Mouse (Mus musculus) bone marrow, adult 2 months (tissue): ENCODE measurements around the gene Zfp949. TPM values are rescaled to one million over a fixed set of nuclear protein-coding genes. Genes with fewer than 3 reads are reported as not detected.
"Not testable (repeated sequence)": the region's sequence is repeated elsewhere in the genome, so short reads cannot be mapped to it uniquely, and the experiment has no call there.

Experiments
- H3K27ac ChIP-seq: fragments of 200-500 bp; 2 replicates; pipeline ENCODE4 v1.5.1; 2012; ENCODE audit warnings: low read depth, mild to moderate bottlenecking, control low read depth, inconsistent platforms, low read length; ENCODE audit not compliant: control insufficient read depth, poor library complexity, insufficient read depth
- H3K4me1 ChIP-seq: fragments of 200-500 bp; 2 replicates; pipeline ENCODE4 v1.6.1; 2011; ENCODE audit warnings: low read length; ENCODE audit not compliant: control insufficient read depth, insufficient read depth
- H3K4me3 ChIP-seq: fragments of 200-500 bp; replicated peaks from 2 replicates; pipeline ENCODE3; 2011; ENCODE audit warnings: mild to moderate bottlenecking, low read depth, low read length, control low read depth; ENCODE audit not compliant: control insufficient read depth
- CTCF ChIP-seq: fragments of 200-500 bp; IDR thresholded peaks from 2 replicates; pipeline ENCODE4 v1.5.1; 2011; ENCODE audit warnings: low read length, control low read depth; ENCODE audit not compliant: control insufficient read depth, insufficient read depth
- POLR2A ChIP-seq: fragments of 200-500 bp; IDR thresholded peaks from 2 replicates; pipeline ENCODE4 v1.6.1; 2011; ENCODE audit warnings: low read depth, mild to moderate bottlenecking, control low read depth, low read length, borderline replicate concordance; ENCODE audit not compliant: control insufficient read depth
- WGBS: fragments of 180-500 bp; shearing (Covaris S2); methylation state at CpG from one replicate; pipeline ENCODE4 v1.1.7; 2018; 5-methylcytosine and 5-hydroxymethylcytosine counted together
- polyA plus RNA-seq: library from polyadenylated mRNA; stranded (reverse); fragments of >200 nt; gene quantifications from 2 replicates; pipeline ENCODE4 v1.2.4, GENCODE M21; 2011; ENCODE audit warnings: low replicate concordance; ENCODE audit not compliant: missing spikeins, insufficient read depth, insufficient read length

The Zfp949 gene
- polyA plus RNA-seq, 1 experiment, result 17.0 TPM

GRCm38 (mm10) chr9:88548614-88548945 is 760 bp downstream of the Zfp949 start:
- Histone ChIP-seq H3K4me3 (peak overlapping the region; percentile 85), H3K4me1 (no peaks in the 10 kb centered on the region; the same call in 1 of the 2 replicates), H3K27ac (peak overlapping the region; percentile 67)
- WGBS, result 2% methylated on average over 8 of the region's 8 CpGs
- TF ChIP-seq POLR2A (no peak), CTCF (no peak)

GRCm38 (mm10) chr9:88553071-88553470 is 5.3 kb downstream of the Zfp949 start:
- TF ChIP-seq POLR2A (no peak), CTCF (no peak)
- 95% methylated on average over 14 of the region's 14 CpGs for WGBS

GRCm38 (mm10) chr9:88558146-88558545 is 10.3 kb downstream of the Zfp949 start:
- WGBS, result 90% methylated on average over 4 of the region's 4 CpGs
- TF ChIP-seq POLR2A, result no peak
- no peak for TF ChIP-seq CTCF
- Histone ChIP-seq H3K27ac (no peak overlapping the region), H3K4me3 (no peak overlapping the region), H3K4me1 (no peaks in the 10 kb centered on the region; the same call in 1 of the 2 replicates)

More at GRCm38 (mm10) chr9:88553071-88553470, 5.3 kb downstream of the Zfp949 start:
- Histone ChIP-seq H3K4me1 (no peaks in the 10 kb centered on the region; the same call in 1 of the 2 replicates), H3K4me3 (no peak overlapping the region), H3K27ac (no peak overlapping the region)

- not testable (repeated sequence) for H3K4me1 ChIP-seq, H3K27ac ChIP-seq
- 90% methylated on average over 2 of the region's 2 CpGs for WGBS
Measured at GRCm38 (mm10) chr9:88561476-88561875, 13.7 kb downstream of the Zfp949 start.

GRCm38 (mm10) chr9:88570471-88570870 is 22.7 kb downstream of the Zfp949 start:
- not testable (repeated sequence) for H3K27ac ChIP-seq, H3K4me3 ChIP-seq, H3K4me1 ChIP-seq
- 99% methylated on average over 3 of the region's 3 CpGs for WGBS

More at GRCm38 (mm10) chr9:88561476-88561875, 13.7 kb downstream of the Zfp949 start:
- H3K4me3 ChIP-seq, result not testable (repeated sequence)

GRCm38 (mm10) chr9:88580591-88580990 is 32.8 kb downstream of the Zfp949 start, which contains the start of gene Trim43a:
Gene Trim43a, plus strand, starts transcription at chr9:88580891.
- WGBS, result 74% methylated on average over 2 of the region's 2 CpGs

GRCm38 (mm10) chr9:88593708-88594107 is 45.9 kb downstream of the Zfp949 start:
- not testable (repeated sequence) for H3K4me3 ChIP-seq, H3K27ac ChIP-seq, H3K4me1 ChIP-seq
- 81% methylated on average over 6 of the region's 6 CpGs for WGBS

More at GRCm38 (mm10) chr9:88580591-88580990, 32.8 kb downstream of the Zfp949 start, which contains the start of gene Trim43a:
- H3K4me1 ChIP-seq, H3K27ac ChIP-seq, H3K4me3 ChIP-seq: not testable (repeated sequence)

GRCm38 (mm10) chr9:88599206-88600162 is 51.7 kb downstream of the Zfp949 start:
- H3K27ac ChIP-seq, result peak overlapping the region; percentile 55
- H3K4me1 ChIP-seq, H3K4me3 ChIP-seq: not testable (repeated sequence)
- 2% methylated on average over 48 of the region's 50 CpGs for WGBS

Other genes starting within 250 kb of the Zfp949 start
- gene Nt5e, start 220.8 kb upstream of the Zfp949 start, polyA plus RNA-seq, result 1.8 TPM in 1 of 2 replicates, not detected in the other
- gene Snx14, start 109.1 kb upstream of the Zfp949 start, polyA plus RNA-seq, result 2.5 and 8.9 TPM in 2 replicates
- gene Gm20537, start 91.4 kb upstream of the Zfp949 start, polyA plus RNA-seq, result 2.1 TPM in 1 of 2 replicates, not detected in the other
- 80.2 and 101 TPM in 2 replicates for gene Syncrip, start 65.4 kb upstream of the Zfp949 start, polyA plus RNA-seq
- not detected in 2 replicates for gene Trim43a, start 32.9 kb downstream of the Zfp949 start, polyA plus RNA-seq
- gene Mthfsl, start 172.3 kb downstream of the Zfp949 start, polyA plus RNA-seq, result 20.9 and 33.5 TPM in 2 replicates
- 3.2 TPM in 1 of 2 replicates, not detected in the other for gene Bcl2a1d, start 183.9 kb downstream of the Zfp949 start, polyA plus RNA-seq